Mouse (Mus musculus) thymus, postnatal 0 days (tissue): Measurements from ENCODE around the gene Tmf1. TPM values are rescaled to one million over a fixed set of nuclear protein-coding genes. Genes with fewer than 3 reads are reported as not detected.
A peak's percentile ranks its signal among the peaks of the same experiment; 100 is the strongest.

Experiments used
- DNase-seq: peaks from one replicate; pipeline ENCODE4 v3.0.0-alpha.2; 2015; ENCODE audit warnings: low spot score
- polyA plus RNA-seq: library from polyadenylated mRNA; unstranded; fragments of >200 nt; fragmentation: Nextera tagmentation; extraction: Ambion mirVana; gene quantifications from 2 replicates; pipeline ENCODE4 v1.2.1, GENCODE M21; 2015

Gene Tmf1
- polyA plus RNA-seq, 1 experiment from 2014 or later, result 50.8 TPM

GRCm38 (mm10) chr6:97106777-97107176, 72.1 kb downstream of the Tmf1 start:
- peak; percentile 68 for DNase-seq

- no peak for DNase-seq
These were observed 72.8 kb downstream of the Tmf1 start for GRCm38 (mm10) chr6:97106106-97106505.

- DNase-seq, result no peak
These were observed 74.6 kb downstream of the Tmf1 start for GRCm38 (mm10) chr6:97104264-97104852.

Other genes starting within 250 kb of the Tmf1 start
- gene Fam19a4, start 118.7 kb downstream of the Tmf1 start, polyA plus RNA-seq, result 0.88 and 1.1 TPM in 2 replicates
- 5.1 and 5.7 TPM in 2 replicates for gene Eogt, start 29.9 kb downstream of the Tmf1 start, polyA plus RNA-seq
- 53.1 and 55.4 TPM in 2 replicates for gene Uba3, start 26.5 kb upstream of the Tmf1 start, polyA plus RNA-seq
- gene Arl6ip5, start 31.6 kb upstream of the Tmf1 start, polyA plus RNA-seq, result 105 and 112 TPM in 2 replicates
- gene Lmod3, start 73.6 kb upstream of the Tmf1 start, polyA plus RNA-seq, result 0.13 and 0.18 TPM in 2 replicates